Mouse (Mus musculus) liver, embryonic 15.5 days (tissue): ENCODE measurements around the gene Gm12258. TPM values are rescaled to one million over a fixed set of nuclear protein-coding genes. Genes with fewer than 3 reads are reported as not detected.

ENCODE experiments used
- ATAC-seq: fragments of 200-750 bp; cut with Nextera tagmentation; 2 replicates; pipeline ENCODE4 v1.8.0; 2017; ENCODE audit warnings: moderate number of reproducible peaks, mild to moderate bottlenecking, moderate library complexity; ENCODE audit not compliant: insufficient read depth
- H3K27ac ChIP-seq: fragments of 300-500 bp; sonication (generic); replicated peaks from 2 replicates; pipeline ENCODE4 v1.5.1; 2015; ENCODE audit warnings: mild to moderate bottlenecking, inconsistent platforms
- H3K27me3 ChIP-seq: fragments of 300-500 bp; sonication (generic); 2 replicates; pipeline ENCODE4 v1.6.1; 2015; ENCODE audit warnings: mild to moderate bottlenecking, inconsistent platforms
- H3K36me3 ChIP-seq: fragments of 300-500 bp; sonication (generic); replicated peaks from 2 replicates; pipeline ENCODE4 v1.6.1; 2015; ENCODE audit warnings: moderate library complexity, mild to moderate bottlenecking, inconsistent platforms
- H3K4me1 ChIP-seq: fragments of 300-500 bp; sonication (generic); replicated peaks from 2 replicates; pipeline ENCODE4 v1.6.1; 2015; ENCODE audit warnings: inconsistent platforms
- H3K4me2 ChIP-seq: fragments of 300-500 bp; sonication (generic); 2 replicates; pipeline ENCODE4 v1.6.1; 2015; ENCODE audit warnings: moderate library complexity, mild to moderate bottlenecking, inconsistent platforms
- H3K4me3 ChIP-seq: fragments of 300-500 bp; sonication (generic); replicated peaks from 2 replicates; pipeline ENCODE4 v1.5.1; 2015; ENCODE audit warnings: mild to moderate bottlenecking, inconsistent platforms
- H3K9ac ChIP-seq: fragments of 300-500 bp; sonication (generic); 2 replicates; pipeline ENCODE4 v1.6.1; 2015; ENCODE audit warnings: moderate library complexity, mild to moderate bottlenecking, inconsistent platforms
- H3K9me3 ChIP-seq: fragments of 300-500 bp; sonication (generic); replicated peaks from 2 replicates; pipeline ENCODE4 v1.6.1; 2016; ENCODE audit warnings: inconsistent platforms
- WGBS: fragments of 180-500 bp; shearing (Covaris S2); methylation state at CpG from one replicate; pipeline ENCODE4 v1.1.7; 2015; ENCODE audit warnings: mixed read lengths; ENCODE audit not compliant: insufficient replicate concordance; 5-methylcytosine and 5-hydroxymethylcytosine counted together
- polyA plus RNA-seq: library from polyadenylated mRNA; unstranded; fragments of >200 nt; fragmentation: Nextera tagmentation; extraction: Ambion mirVana; gene quantifications from 2 replicates; pipeline ENCODE4 v1.2.1, GENCODE M21; 2015

Gm12258 gene
- polyA plus RNA-seq, 1 experiment from 2014 or later, result 1.7 TPM

DNA sequence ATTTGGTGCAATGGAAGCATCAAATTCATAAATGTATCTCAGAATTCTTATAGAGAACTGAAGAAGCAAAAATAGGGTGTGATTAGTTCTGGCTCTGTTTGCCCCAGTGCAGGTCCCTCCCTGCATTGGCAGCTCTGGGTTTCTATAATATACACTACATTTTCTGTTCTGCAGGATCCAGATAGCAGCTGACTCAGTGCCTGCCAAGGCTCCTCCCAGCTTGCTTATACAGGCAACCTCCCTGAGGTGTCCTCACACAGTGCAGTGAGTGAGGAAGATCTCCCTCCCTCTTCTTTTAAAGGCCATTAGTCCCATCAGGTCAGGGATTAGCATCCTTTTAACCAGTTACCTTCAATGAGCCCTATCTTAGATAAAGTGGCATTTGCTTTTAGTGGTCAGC, 54.1 kb downstream of the Gm12258 start:
- ATAC-seq, result peak; percentile 62
- 0 out of 2 replicates have a peak overlapping the region, but pooled peaks have one; percentile 37 for H3K9ac ChIP-seq
- H3K4me2 ChIP-seq, result peak overlapping the region; percentile 80
- peak overlapping the region; percentile 84 for H3K27ac ChIP-seq
- H3K27me3 ChIP-seq, result no peaks in the 10 kb centered on the region
- H3K9me3 ChIP-seq, result no peaks in the 10 kb centered on the region
- H3K4me1 ChIP-seq, result peaks cover 53% of the 10 kb centered on the region
- peak overlapping the region; percentile 24 for H3K4me3 ChIP-seq
- peaks cover 57% of the 10 kb centered on the region for H3K36me3 ChIP-seq

- Histone ChIP-seq H3K27ac (peak within 1 kb of the TSS; percentile 94), H3K4me1 (peaks cover 50% of the 10 kb centered on the region), H3K36me3 (peaks cover 34% of the 10 kb centered on the region), H3K4me3 (peak within 1 kb of the TSS; percentile 81), H3K9ac (peak within 1 kb of the TSS; percentile 88), H3K27me3 (no peaks in the 10 kb centered on the region), H3K4me2 (peak within 1 kb of the TSS; percentile 80), H3K9me3 (no peaks in the 10 kb centered on the region)
- peak; percentile 91 for ATAC-seq
- WGBS, result under 1% methylated on average over 40 of the region's 40 CpGs
Observed at GRCm38 (mm10) chr11:58903511-58904409, 56.8 kb downstream of the Gm12258 start, which contains the start of gene Zfp39. Zfp39 (minus strand) TSS chr11:58904225.

- ATAC-seq, result peak; percentile 1; the same call in 1 of the 2 replicates
- H3K27ac ChIP-seq, result peak overlapping the region; percentile 94
- H3K4me3 ChIP-seq, result peak overlapping the region; percentile 81
- peak overlapping the region; percentile 80 for H3K4me2 ChIP-seq
- peaks cover 28% of the 10 kb centered on the region for H3K36me3 ChIP-seq
- H3K9me3 ChIP-seq, result no peaks in the 10 kb centered on the region
- H3K9ac ChIP-seq, result peak overlapping the region; percentile 71
- H3K27me3 ChIP-seq, result no peaks in the 10 kb centered on the region
- under 1% methylated on average over 8 of the region's 8 CpGs for WGBS
- H3K4me1 ChIP-seq, result peaks cover 44% of the 10 kb centered on the region
Observed at GRCm38 (mm10) chr11:58904410-58904718, 57.4 kb downstream of the Gm12258 start.

DNA sequence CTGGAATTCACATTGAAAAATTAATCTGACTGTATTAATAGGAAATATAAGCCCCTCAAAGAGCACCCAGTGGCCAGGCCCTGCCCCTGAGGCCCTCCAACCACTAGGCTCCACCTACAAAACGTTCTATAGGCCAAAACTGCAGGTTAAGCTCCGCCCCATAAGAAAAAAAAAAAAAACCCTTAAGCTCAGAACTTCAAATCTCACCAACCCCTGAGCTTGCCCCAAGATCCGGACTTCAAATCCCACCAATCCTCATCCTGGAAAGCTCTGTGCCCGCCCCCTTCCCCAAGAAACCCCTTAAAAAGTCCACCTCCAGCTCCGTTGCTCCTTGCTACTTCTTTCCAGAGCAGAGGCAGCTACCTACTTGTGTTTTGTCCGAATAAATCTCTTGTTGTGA, 57.9 kb downstream of the Gm12258 start:
- Histone ChIP-seq H3K4me3 (peak overlapping the region; percentile 81), H3K9me3 (no peaks in the 10 kb centered on the region), H3K4me2 (peak overlapping the region; percentile 80)

More for the DNA sequence above, 57.9 kb downstream of the Gm12258 start:
- no peak for ATAC-seq
- WGBS, result 49% methylated on average over 6 of the region's 6 CpGs
- Histone ChIP-seq H3K9ac (0 out of 2 replicates have a peak overlapping the region, but pooled peaks have one; percentile 71), H3K27me3 (no peaks in the 10 kb centered on the region), H3K27ac (peak overlapping the region; percentile 94), H3K36me3 (peaks cover 25% of the 10 kb centered on the region), H3K4me1 (peaks cover 43% of the 10 kb centered on the region)

Other genes starting within 250 kb of the Gm12258 start
- not detected in 2 replicates for gene 2210407C18Rik, start 231.1 kb upstream of the Gm12258 start, polyA plus RNA-seq
- gene Olfr323, start 216.7 kb upstream of the Gm12258 start, polyA plus RNA-seq, result not detected in 2 replicates
- gene Trim58, start 206.7 kb upstream of the Gm12258 start, polyA plus RNA-seq, result 13.7 and 14.0 TPM in 2 replicates
- not detected in 2 replicates for gene Olfr322, start 188.4 kb upstream of the Gm12258 start, polyA plus RNA-seq
- not detected in 2 replicates for gene Olfr320, start 166.1 kb upstream of the Gm12258 start, polyA plus RNA-seq
- gene Olfr319, start 148.0 kb upstream of the Gm12258 start, polyA plus RNA-seq, result not detected in 2 replicates
- gene Olfr318, start 123.1 kb upstream of the Gm12258 start, polyA plus RNA-seq, result not detected in 2 replicates
- not detected in 2 replicates for gene Olfr317, start 107.9 kb upstream of the Gm12258 start, polyA plus RNA-seq
- gene Olfr316, start 94.4 kb upstream of the Gm12258 start, polyA plus RNA-seq, result not detected in 2 replicates
- gene Olfr315, start 74.0 kb upstream of the Gm12258 start, polyA plus RNA-seq, result not detected in 2 replicates
- not detected in 2 replicates for gene Olfr314, start 64.2 kb upstream of the Gm12258 start, polyA plus RNA-seq
- gene Fam183b, start 45.2 kb upstream of the Gm12258 start, polyA plus RNA-seq, result not detected in 2 replicates
- gene Olfr313, start 32.2 kb upstream of the Gm12258 start, polyA plus RNA-seq, result not detected in 2 replicates
- not detected in 2 replicates for gene Olfr312, start 17.9 kb upstream of the Gm12258 start, polyA plus RNA-seq
- not detected in 2 replicates for gene Olfr311, start 7.9 kb upstream of the Gm12258 start, polyA plus RNA-seq
- 2.3 and 2.5 TPM in 2 replicates for gene 2810021J22Rik, start 20.1 kb downstream of the Gm12258 start, polyA plus RNA-seq
- gene Zfp39, start 57.1 kb downstream of the Gm12258 start, polyA plus RNA-seq, result 4.8 and 5.2 TPM in 2 replicates
- 14.3 and 16.4 TPM in 2 replicates for gene Btnl10, start 70.8 kb downstream of the Gm12258 start, polyA plus RNA-seq
- 111 and 117 TPM in 2 replicates for gene Rnf187, start 91.8 kb downstream of the Gm12258 start, polyA plus RNA-seq
- gene Hist3h2ba, start 101.8 kb downstream of the Gm12258 start, polyA plus RNA-seq, result 9.2 and 9.6 TPM in 2 replicates
- gene Hist3h2a, start 107.5 kb downstream of the Gm12258 start, polyA plus RNA-seq, result 16.1 and 16.4 TPM in 2 replicates
- 0.06 and 0.14 TPM in 2 replicates for gene Trim17, start 107.5 kb downstream of the Gm12258 start, polyA plus RNA-seq
- gene Trim11, start 130.9 kb downstream of the Gm12258 start, polyA plus RNA-seq, result 8.6 and 9.1 TPM in 2 replicates